Mouse (Mus musculus) spleen, embryonic (tissue): ENCODE measurements at regions not wholly inside any gene's neighbourhood (a gene's known extent, or its start where the extent isn't known, plus 50 kb on each side); places are given as distances from the start of the nearest gene placed in this dataset.

Source experiments
- CTCF ChIA-PET: fragments of 350-600 bp; sonication (Branson Sonifier 250); formaldehyde crosslinking; loops from one replicate; lab custom pipeline; 2022; lab: Charles Lee

GRCm38 (mm10) chr1:143074999-143075398 lies 565.5 kb upstream of the B3galt2 start:
- CTCF ChIA-PET = no interaction called here

DNA sequence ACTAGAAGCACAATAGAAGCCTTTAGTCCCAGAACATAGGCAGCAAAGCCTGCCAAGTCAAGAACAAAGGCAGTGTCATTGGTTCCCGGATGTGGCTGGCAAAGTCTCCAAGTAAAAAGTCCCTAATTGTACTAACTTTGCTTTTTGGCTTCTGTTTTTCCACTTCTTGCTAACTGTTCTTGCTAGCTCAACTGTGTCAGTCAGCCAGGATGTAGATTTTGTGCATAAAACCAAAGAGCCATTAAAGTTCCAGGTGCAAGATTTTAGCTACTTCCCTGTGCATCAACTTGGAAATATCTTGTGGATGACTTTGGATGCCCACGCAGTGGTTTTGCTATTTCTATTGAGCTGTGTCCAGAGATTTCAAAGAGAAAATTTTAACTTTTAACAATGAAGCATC lies 560.0 kb upstream of the B3galt2 start:
- CTCF ChIA-PET = no interaction called here

- CTCF ChIA-PET = no interaction called here
These were observed 543.6 kb upstream of the B3galt2 start for GRCm38 (mm10) chr1:143096904-143097303.

GRCm38 (mm10) chr1:143098307-143098706 lies 542.2 kb upstream of the B3galt2 start:
- CTCF ChIA-PET = no interaction called here

GRCm38 (mm10) chr1:143122185-143122584 lies 518.3 kb upstream of the B3galt2 start:
- CTCF ChIA-PET = no interaction called here

- CTCF ChIA-PET = no interaction called here
These were observed 510.2 kb upstream of the B3galt2 start for GRCm38 (mm10) chr1:143130257-143130656.

DNA sequence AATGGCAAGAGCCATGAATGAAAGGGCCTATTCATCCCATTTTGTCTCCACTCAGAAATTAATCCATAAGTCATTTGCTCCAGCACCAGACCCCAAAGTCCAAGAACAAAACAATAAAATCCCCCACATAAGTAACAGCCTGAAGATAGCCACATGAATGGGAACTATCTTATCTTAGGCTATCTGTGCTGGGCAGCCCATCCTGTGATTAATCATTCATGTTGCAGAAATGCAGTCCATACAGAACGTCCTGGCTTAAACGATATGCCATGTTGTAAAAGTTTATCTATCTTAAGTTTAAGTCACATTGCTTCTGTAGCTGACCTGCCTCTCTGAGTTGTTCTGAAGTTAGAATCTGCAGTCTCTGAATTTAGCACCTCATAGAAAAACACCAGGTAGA lies 507.7 kb upstream of the B3galt2 start:
- CTCF ChIA-PET = no interaction called here

GRCm38 (mm10) chr1:143145111-143145984 lies 495.1 kb upstream of the B3galt2 start:
- CTCF ChIA-PET = no interaction called here

GRCm38 (mm10) chr1:143171286-143171685 lies 469.2 kb upstream of the B3galt2 start:
- CTCF ChIA-PET = interaction anchor here (0.6 kb wide), 1 partner anchor 162 kb away, joined by 3 read pairs; no protein-coding TSS in a partner anchor

- CTCF ChIA-PET = no interaction called here
These were observed 466.6 kb upstream of the B3galt2 start for GRCm38 (mm10) chr1:143173836-143174235.

DNA sequence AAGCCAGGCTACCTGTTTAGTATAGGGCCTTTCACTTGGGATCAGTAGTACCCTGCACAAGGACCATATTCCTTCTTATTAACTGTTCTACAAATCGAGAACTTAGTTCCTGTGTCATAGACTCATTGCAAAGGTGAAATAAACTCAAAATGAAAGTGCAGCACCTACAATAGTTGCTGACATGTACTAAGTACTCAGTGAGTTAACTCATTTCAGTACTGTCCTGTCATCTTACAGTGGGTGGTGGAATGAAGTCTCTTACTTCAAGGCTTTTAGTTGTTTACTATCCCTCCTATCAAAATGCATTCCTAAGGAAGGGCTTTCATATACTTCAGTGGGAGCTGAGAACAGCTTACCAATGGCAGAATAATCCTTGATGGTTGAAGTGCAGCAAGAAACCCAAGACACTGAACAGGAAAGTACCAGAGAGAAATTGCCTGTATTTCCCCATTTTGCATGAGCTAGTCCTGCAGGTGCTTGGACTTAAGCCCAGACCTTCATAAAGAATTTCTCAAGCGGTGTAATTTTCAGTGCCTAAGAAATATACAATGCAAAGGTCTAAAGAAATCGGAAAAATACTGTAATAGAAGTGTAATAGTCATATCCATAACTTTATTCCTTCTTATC lies 448.2 kb upstream of the B3galt2 start:
- CTCF ChIA-PET = no interaction called here

DNA sequence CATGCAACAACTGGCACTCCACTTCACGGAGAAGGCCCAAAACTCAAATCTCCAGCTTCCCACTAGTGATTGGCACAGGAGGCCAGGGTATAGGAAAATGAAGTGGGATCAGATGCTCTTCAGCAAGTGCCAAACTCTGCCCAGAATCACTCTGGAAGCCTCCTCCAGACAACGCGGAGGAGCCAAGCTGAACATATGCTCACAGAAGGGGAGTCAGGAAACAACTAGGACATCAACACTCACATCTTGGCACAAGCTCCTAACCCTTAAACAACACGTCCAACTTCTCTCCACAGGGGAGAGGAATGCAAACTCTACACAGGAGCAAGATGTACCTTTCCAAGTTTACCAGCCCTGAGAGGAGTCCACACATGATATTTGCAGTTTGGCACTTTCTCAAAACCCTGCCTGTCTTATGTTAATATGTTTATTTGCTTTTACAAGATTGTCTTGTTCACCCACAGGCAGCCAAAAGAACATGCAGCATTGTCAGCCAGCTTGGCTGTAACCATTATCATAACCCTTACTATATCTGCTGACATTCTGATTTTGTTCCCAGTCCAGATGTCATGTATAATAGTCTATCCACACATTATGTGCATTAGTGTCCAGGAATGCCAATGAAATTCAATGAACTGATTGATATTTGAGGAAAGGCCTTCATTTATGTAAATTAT lies 440.1 kb upstream of the B3galt2 start:
- CTCF ChIA-PET = no interaction called here

DNA sequence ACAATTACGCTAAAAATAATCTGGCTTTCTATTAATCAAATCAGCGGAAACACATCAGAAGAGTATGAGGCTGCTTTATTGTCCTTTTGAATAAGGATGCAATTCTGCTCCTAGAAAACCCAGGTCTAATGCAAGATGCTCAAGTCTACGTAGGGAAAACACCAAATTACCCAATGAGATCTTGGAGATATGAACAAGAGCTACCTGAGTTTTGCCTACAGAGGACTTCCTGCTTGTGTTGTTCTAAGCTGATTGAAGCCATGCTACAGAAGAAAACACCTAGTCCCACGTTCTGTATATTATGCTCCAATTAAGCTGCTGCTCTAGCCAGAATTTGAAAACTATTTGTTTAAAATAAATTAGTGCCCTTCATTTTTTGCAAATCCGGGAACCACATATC lies 439.5 kb upstream of the B3galt2 start:
- CTCF ChIA-PET = no interaction called here

- CTCF ChIA-PET = no interaction called here
These were observed 438.3 kb upstream of the B3galt2 start for GRCm38 (mm10) chr1:143202182-143202581.

DNA sequence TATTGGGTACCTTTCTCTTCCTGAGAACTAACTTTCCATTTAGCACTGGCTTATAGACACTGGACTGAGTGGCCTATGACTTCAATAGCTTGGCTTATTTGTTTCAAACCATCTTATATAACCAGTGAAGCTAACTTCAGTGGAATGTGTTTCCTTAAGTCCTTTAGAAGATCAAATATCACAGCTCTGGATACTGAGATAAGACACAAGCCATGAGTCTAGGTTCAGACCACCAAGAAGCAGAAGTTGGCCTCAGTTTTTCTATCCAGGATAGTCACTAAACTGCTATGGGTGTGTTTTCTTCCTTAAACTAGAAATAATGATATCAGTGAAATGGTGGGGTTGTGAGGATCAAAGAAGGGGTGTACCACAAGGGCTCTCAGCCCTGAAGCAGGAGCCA lies 436.4 kb upstream of the B3galt2 start:
- CTCF ChIA-PET = no interaction called here

DNA sequence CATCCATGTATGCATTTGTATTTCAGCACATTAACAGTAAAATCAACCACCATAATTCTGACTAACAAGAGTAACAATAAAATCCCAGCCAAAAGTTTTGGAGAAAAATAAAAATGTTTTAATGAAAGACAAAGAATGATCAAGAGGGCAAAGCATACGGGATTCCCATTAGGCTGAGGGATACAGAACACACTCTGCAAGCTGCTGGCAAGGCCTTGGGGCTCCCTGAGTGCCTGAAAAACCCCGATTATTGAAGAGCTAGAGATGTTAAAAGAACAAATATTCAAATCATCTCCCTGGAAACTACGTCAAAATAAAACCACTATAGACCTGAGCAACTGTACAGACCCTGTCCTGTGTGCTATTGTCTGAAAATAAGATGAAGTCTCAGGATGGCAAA lies 433.5 kb upstream of the B3galt2 start:
- CTCF ChIA-PET = no interaction called here

DNA sequence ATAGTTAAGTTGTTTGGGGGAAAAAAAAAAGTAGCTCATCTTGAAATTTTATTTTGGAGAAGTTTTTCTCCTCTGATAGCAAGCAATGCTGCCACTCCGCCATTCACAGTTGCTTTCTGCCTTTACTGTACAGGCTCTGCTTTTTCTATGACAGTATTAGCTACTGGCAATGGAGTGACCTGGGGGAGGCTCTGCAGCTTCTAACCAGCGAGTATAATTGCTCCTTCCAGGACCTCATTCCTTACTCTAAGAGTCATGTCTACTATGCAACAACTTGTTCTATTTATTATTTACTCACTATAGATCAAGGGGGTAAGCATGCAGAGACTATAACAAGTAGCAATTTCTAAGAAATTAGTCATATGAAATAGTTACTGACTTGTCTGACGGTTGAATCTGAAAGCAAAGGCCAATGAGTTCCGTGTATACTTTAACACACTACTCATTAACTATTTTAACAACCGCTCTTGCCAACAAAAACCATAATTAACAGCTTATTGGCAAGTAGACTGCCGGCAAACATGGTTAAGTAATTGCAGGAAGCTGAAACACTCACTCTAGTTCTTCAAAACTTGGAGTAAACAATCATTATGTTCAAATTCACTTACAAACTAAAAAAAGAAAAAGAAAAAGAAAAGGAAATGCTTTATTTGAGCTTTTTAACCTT lies 432.9 kb upstream of the B3galt2 start:
- CTCF ChIA-PET = no interaction called here

DNA sequence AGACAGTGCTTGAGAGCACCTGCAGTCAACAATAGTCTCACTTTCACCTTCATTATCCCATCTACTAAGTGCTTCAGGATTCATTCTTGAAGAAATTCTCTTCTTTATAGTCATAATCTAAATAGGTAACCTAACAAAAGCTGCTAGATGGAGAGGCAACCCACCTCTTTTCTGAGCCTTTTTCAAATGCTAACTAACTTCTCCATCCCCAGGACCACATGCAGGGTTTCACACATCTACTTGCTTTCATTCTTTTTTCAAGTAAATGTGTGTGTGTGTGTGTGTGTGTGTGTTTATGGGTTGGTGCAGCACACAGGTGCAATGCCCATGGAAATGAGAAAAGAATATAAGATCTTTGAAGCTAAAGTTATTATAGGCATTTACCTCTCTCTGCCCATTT lies 423.1 kb upstream of the B3galt2 start:
- CTCF ChIA-PET = no interaction called here

GRCm38 (mm10) chr1:143231969-143232368 lies 408.5 kb upstream of the B3galt2 start:
- CTCF ChIA-PET = no interaction called here

DNA sequence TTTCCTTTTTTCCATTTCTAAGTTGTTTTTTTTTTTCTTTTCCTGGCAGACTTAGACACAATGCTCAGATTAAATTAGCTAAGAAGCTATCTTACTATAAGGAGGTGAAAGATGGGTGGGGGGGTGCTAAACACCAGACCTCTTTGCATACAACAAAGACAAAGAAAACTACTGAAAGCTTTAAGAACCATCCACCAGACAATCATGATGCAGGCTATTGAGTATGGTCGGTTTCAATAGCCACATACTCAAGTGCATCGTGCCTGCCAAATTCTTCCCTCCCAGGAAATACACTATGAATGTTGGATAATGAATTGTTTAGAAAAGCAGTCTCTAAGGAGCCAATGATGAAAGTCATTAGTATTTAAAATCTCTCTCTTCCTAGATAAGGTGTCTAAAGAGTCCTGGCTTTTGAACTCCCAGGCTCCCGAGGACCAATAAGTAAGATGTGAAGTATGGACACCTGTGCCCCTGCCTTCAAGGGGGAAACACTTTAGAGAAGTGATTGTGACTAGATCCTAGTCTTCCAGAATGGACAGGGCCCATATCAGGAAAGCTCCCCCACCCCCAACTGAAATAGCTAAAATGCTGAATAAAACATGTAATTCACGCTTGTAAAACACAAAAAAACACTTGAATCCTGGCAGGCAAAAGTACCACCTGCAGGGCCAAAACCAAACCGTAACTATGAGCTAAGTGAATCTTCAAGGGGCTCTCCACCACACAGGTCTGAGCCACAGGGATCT lies 381.8 kb upstream of the B3galt2 start:
- CTCF ChIA-PET = no interaction called here

GRCm38 (mm10) chr1:143263263-143264038 lies 377.0 kb upstream of the B3galt2 start:
- CTCF ChIA-PET = no interaction called here
